Mouse (Mus musculus) heart, postnatal 0 days (tissue): ENCODE measurements around the gene Prkacb. TPM values are rescaled to one million over a fixed set of nuclear protein-coding genes. Genes with fewer than 3 reads are reported as not detected.

Source experiments
- ATAC-seq: fragments of 200-750 bp; cut with Nextera tagmentation; 2 replicates; pipeline ENCODE4 v1.8.0; 2017; ENCODE audit warnings: low read depth, moderate number of reproducible peaks, moderate library complexity; ENCODE audit not compliant: insufficient read depth
- DNase-seq: peaks from one replicate; pipeline ENCODE4 v3.0.0-alpha.2; 2016; ENCODE audit warnings: low spot score
- H3K27ac ChIP-seq: fragments of 300-500 bp; sonication (generic); 2 replicates; pipeline ENCODE4 v1.5.1; 2014; ENCODE audit warnings: low read depth, mild to moderate bottlenecking
- H3K27me3 ChIP-seq: fragments of 300-500 bp; sonication (generic); 2 replicates; pipeline ENCODE4 v1.6.1; 2014; ENCODE audit warnings: low read length, mixed read lengths; ENCODE audit not compliant: control insufficient read depth, insufficient read depth
- H3K36me3 ChIP-seq: fragments of 300-500 bp; sonication (generic); replicated peaks from 2 replicates; pipeline ENCODE4 v1.6.1; 2014; ENCODE audit warnings: low read length, mixed read lengths; ENCODE audit not compliant: control insufficient read depth, insufficient read depth
- H3K4me1 ChIP-seq: fragments of 300-500 bp; sonication (generic); 2 replicates; pipeline ENCODE4 v1.6.1; 2014; ENCODE audit warnings: antibody characterized with exemption; ENCODE audit not compliant: control insufficient read depth, insufficient read depth
- H3K4me2 ChIP-seq: fragments of 300-500 bp; sonication (generic); 2 replicates; pipeline ENCODE4 v1.6.1; 2014; ENCODE audit warnings: low read depth, mild to moderate bottlenecking, low read length, moderate library complexity
- H3K4me3 ChIP-seq: fragments of 300-500 bp; sonication (generic); 2 replicates; pipeline ENCODE4 v1.5.1; 2014; ENCODE audit warnings: low read depth, low read length
- H3K9ac ChIP-seq: fragments of 300-500 bp; sonication (generic); replicated peaks from 2 replicates; pipeline ENCODE4 v1.6.1; 2014; ENCODE audit warnings: low read depth, low read length, mixed read lengths
- H3K9me3 ChIP-seq: fragments of 300-500 bp; sonication (generic); replicated peaks from 2 replicates; pipeline ENCODE4 v1.6.1; 2016; ENCODE audit warnings: low read length; ENCODE audit not compliant: control insufficient read depth
- CTCF ChIP-seq: IDR thresholded peaks from 2 replicates; pipeline ENCODE4 v1.5.1; 2016; ENCODE audit warnings: antibody characterized with exemption, control low read depth, low read depth
- EP300 ChIP-seq: IDR thresholded peaks from 2 replicates; pipeline ENCODE4 v1.6.1; 2016; ENCODE audit warnings: antibody characterized with exemption, low read depth
- WGBS: fragments of 180-500 bp; shearing (Covaris S2); extraction: QIAGEN DNeasy Blood & Tissue Kit; methylation state at CpG from one replicate; pipeline ENCODE4 v1.1.7; 2014; 5-methylcytosine and 5-hydroxymethylcytosine counted together
- polyA plus RNA-seq: library from polyadenylated mRNA; unstranded; fragments of >200 nt; fragmentation: Nextera tagmentation; extraction: Ambion mirVana; gene quantifications from 2 replicates; pipeline ENCODE4 v1.2.1, GENCODE M21; 2015
- total RNA-seq: library from RNA; depleted of rRNA; stranded (reverse); fragments of >200 nt; gene quantifications from 2 replicates; pipeline ENCODE4 v1.2.3, GENCODE M21; 2014; ENCODE audit warnings: low replicate concordance

The Prkacb gene
- total and polyA plus RNA-seq, 2 experiments from 2014 or later = 41.7 to 58.6 TPM

DNA sequence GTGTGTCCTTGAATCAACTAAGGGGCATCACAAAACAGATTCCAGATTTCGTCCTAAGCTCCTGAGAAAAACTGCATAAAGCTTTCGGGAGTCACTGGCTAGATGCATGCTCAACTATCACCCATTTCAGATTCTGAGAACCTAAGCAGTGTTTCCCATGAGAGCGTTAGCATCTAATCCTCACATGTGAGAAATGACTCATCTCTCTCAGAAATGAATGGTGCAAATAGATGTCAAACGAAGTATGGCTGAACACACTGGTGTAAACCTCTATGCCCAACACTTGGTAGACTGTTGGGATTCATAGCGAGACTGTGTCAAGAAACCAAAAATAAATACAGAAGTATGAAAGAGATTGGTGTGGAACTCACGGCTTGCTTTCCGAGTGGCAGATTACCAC, 36.6 kb upstream of the Prkacb start:
- no peaks in the 10 kb centered on the region for H3K9me3 ChIP-seq
- ATAC-seq (no peak), DNase-seq (no peak)
- H3K4me2 ChIP-seq = no peak overlapping the region
- 82% methylated on average over 7 of the region's 7 CpGs for WGBS
- no peaks in the 10 kb centered on the region for H3K27me3 ChIP-seq
- H3K27ac ChIP-seq = no peak overlapping the region
- H3K4me3 ChIP-seq = no peak overlapping the region
- H3K4me1 ChIP-seq = no peaks in the 10 kb centered on the region
- TF ChIP-seq CTCF (no peak), EP300 (no peak)
- no peaks in the 10 kb centered on the region for H3K36me3 ChIP-seq
- H3K9ac ChIP-seq = no peak overlapping the region

DNA sequence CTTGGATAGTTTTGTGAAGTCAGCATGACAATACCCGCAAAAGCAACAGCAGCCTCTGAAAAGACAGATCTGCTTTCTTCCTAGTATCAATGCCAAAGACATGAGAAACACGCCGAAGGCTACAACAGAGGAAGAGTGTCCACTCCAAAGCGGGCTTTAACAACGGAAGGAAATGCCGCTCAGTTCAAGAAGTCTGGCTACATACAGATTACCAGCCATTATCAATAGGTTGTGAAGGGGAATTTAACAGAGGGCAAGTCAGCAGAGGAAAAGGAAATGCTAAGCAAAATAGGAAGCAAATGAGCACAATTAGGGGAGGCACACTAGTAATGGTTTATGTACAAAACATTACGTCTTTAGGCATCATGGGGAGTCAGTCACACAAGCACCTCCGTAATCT, 35.3 kb upstream of the Prkacb start:
- 68% methylated on average over 8 of the region's 8 CpGs for WGBS
- TF ChIP-seq CTCF = no peak
- TF ChIP-seq EP300 = no peak

GRCm38 (mm10) chr3:146846237-146846636, 33.4 kb upstream of the Prkacb start:
- ATAC-seq (peak; percentile 55; the same call in 1 of the 2 replicates), DNase-seq (no peak)
- Histone ChIP-seq H3K9ac (no peak overlapping the region), H3K4me2 (no peak overlapping the region), H3K27me3 (no peaks in the 10 kb centered on the region), H3K27ac (peak overlapping the region; percentile 58), H3K4me1 (no peaks in the 10 kb centered on the region), H3K4me3 (no peak overlapping the region), H3K9me3 (no peaks in the 10 kb centered on the region), H3K36me3 (no peaks in the 10 kb centered on the region)
- 64% methylated on average over 5 of the region's 5 CpGs for WGBS
- TF ChIP-seq CTCF = no peak
- TF ChIP-seq EP300 = 0 out of 2 replicates have a peak, but pooled peaks have one; percentile 33

More for the DNA sequence above, 35.3 kb upstream of the Prkacb start:
- no peak for DNase-seq
- Histone ChIP-seq H3K4me2 (no peak overlapping the region), H3K27me3 (no peaks in the 10 kb centered on the region), H3K27ac (peak overlapping the region; percentile 15; the same call in 1 of the 2 replicates), H3K36me3 (no peaks in the 10 kb centered on the region), H3K4me1 (no peaks in the 10 kb centered on the region), H3K9ac (no peak overlapping the region), H3K9me3 (no peaks in the 10 kb centered on the region), H3K4me3 (no peak overlapping the region)
- no peak for ATAC-seq

GRCm38 (mm10) chr3:146843470-146843869, 30.7 kb upstream of the Prkacb start:
- no peak overlapping the region for H3K4me3 ChIP-seq
- no peaks in the 10 kb centered on the region for H3K9me3 ChIP-seq
- TF ChIP-seq CTCF = no peak
- TF ChIP-seq EP300 = no peak
- ATAC-seq (no peak), DNase-seq (no peak)
- H3K27me3 ChIP-seq = no peaks in the 10 kb centered on the region
- H3K4me2 ChIP-seq = no peak overlapping the region
- WGBS = 74% methylated on average over 6 of the region's 6 CpGs
- no peaks in the 10 kb centered on the region for H3K4me1 ChIP-seq
- H3K36me3 ChIP-seq = no peaks in the 10 kb centered on the region
- H3K9ac ChIP-seq = no peak overlapping the region
- no peak overlapping the region for H3K27ac ChIP-seq

DNA sequence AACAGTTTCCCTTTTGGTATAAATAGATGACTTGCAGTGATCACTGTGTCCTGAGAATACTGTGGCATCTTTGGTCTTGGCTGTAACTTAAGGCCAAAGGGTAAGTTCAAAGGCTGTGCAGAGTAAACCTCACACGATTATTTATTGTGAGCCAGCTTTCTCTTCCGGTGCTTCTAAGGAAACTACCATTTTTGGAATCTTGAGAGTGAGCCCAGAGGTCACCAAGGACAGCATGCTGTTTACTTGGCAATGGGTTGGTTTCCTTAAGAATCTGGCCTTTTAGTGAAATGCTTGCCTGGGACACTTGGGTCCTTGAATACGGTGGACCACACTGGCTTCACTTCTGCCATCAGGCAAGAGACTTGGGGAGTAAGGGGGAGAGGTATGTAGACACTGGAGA, 30.0 kb upstream of the Prkacb start:
- H3K27me3 ChIP-seq = no peaks in the 10 kb centered on the region
- no peak overlapping the region for H3K27ac ChIP-seq
- H3K9me3 ChIP-seq = no peaks in the 10 kb centered on the region
- 65% methylated on average over 3 of the region's 3 CpGs for WGBS
- no peaks in the 10 kb centered on the region for H3K4me1 ChIP-seq
- H3K9ac ChIP-seq = no peak overlapping the region
- H3K4me2 ChIP-seq = no peak overlapping the region
- no peaks in the 10 kb centered on the region for H3K36me3 ChIP-seq
- ATAC-seq = no peak
- no peak for DNase-seq
- no peak overlapping the region for H3K4me3 ChIP-seq
- no peak for TF ChIP-seq EP300
- no peak for TF ChIP-seq CTCF

GRCm38 (mm10) chr3:146820718-146821117, 7.9 kb upstream of the Prkacb start:
- ATAC-seq (no peak), DNase-seq (no peak)
- Histone ChIP-seq H3K36me3 (no peaks in the 10 kb centered on the region), H3K27ac (no peak overlapping the region), H3K4me2 (no peak overlapping the region), H3K4me1 (no peaks in the 10 kb centered on the region), H3K9ac (no peak overlapping the region), H3K4me3 (no peak overlapping the region), H3K9me3 (no peaks in the 10 kb centered on the region), H3K27me3 (0 out of 2 replicates have a peak, but pooled peaks cover 5% of the 10 kb centered on the region)
- 87% methylated on average over 4 of the region's 4 CpGs for WGBS
- TF ChIP-seq EP300 (no peak), CTCF (no peak)
